Mouse (Mus musculus) cerebellum, adult 18-20 months (tissue): ENCODE results near the gene Gatad2a.

Source experiments
- DNase-seq, 2 experiments: peaks; one replicate each; pipeline ENCODE4 v3.0.0; 2021

The Gatad2a gene

DNA sequence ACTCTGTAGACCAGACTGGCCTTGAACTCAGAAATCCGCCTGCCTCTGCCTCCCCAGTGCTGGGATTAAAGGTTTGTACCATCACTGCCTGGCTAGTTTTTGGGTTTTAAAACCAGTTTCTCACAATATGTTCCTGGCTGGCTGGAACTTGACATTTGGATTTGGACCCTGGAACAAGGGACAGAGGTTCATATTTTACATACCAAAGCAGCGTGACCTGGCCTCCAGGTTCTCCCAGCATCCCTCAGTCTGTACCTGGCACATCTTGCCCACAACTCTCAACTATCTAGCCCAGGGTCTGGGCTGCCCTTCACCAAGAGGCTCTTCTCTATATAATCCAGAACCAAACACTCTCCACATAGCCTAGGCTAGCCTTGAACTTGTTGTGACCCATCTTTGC lies 96.3 kb downstream of the Gatad2a start:
- DNase-seq: no peak

DNA sequence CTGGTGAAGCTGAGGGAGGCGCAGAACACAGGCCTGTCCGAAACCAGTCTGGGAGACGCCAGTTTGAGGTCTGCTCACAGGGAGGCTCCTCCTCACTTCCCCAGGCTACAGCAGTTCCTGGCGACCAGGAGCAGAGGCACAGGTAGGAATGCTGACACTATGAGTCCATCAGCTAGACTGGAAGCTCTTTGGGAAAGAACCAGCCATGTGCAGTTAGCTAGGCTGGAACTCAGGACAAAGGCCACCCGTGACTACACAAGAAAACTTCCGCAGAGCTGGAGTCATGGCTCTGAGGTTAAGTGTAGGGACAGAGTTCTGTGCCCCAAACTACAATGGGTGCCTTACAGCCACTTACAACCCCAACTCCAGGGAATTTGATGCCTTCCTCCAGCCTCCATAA lies 98.3 kb downstream of the Gatad2a start:
- no peak for DNase-seq

DNA sequence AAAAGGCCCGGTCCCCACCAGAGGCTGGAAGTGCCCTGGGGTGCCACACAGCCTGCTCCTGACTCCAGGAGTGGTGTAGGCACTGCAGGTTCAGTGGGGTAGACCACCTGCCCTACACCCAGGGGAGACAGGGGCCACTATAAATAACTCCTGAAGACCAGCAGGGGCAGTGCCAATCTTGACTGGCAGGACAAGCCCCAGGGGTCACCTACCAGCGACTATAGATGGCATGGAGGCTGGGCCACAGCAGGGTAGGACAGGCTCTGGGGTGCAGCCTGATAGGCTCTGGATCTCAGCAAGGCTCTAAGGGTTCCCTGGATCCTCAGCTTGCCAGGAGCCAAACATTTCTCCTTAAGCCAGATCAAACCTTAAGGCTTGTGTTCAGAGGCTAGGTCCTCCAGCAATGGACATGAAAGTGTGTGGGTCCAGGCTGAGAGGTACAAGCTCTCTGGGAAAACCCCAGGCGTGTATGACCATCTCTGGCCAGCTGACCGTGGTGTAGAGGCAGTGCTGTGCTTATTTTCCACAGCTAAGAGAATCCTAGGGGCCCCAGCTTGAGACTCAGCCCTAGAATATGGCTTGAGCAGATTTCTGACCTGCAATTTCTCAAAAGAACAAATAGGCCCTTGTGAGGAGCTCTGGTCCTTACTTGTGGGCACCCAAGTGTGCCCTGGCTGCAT lies 100.3 kb downstream of the Gatad2a start:
- DNase-seq: no peak

DNA sequence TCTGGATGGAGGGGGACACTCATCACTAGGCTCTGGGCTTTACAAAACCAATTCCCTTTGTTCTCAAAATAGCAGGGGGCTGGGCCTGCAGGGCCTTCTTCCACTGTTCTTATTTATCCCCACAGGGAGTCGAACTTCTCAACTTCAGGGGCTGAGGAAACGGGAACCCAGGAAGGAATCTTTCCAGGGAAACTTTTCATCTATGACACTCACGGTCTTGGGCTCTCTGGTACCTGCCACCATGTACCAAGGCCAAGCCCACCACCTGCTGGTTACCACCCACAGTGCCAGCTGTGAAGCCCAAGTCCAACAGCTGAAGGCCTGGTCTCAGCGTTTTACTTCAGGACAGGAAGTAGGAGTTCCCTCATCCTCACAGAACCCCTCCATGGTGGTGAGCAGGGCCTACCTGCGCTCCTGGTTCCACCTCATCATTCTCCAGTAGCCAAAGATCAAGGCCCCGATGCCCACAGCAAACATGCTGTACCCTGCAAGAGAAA lies 101.3 kb downstream of the Gatad2a start:
- no peak for DNase-seq

DNA sequence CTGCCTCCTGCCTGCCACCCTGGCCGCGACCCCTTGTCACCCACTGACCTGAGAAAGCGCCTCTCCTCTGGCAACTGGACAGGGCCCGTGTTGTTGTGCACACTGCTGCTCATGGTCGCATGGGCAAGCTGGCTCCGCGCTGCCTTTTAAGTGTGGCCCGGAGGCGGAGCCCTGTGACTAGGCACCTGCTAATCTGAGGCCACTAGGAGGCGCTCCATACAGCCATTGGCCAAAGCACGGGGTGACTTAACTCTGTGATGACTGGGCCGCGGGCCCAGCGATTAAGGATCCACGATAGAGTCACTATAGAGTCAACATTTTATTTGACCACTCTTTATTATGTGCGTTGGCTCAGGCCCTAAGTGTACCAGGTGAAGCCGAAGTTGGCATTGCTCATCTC lies 102.3 kb downstream of the Gatad2a start:
- DNase-seq: peak; percentile 55 to 61

DNA sequence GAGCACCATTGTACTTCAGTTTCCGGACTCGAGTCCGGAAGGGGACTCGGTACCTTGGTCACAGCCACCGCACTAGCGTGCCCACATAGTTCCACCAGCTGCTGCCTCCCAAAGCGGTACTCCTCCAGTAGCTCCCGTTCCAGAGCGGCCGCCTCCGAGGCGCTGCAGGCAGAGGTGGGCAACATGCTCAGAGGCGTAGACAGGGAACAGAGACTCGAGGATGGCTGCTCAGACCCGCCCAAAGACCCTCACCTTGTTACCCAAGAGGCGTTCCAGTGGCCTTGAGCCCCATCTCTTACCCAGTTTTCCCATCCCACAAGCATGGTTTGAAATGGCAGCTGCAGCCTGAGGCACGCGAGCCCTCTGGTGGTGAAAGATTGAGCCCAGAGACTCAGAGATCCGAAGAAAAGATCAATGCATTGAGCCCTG lies 105.4 kb downstream of the Gatad2a start:
- peak; percentile 56 to 61 for DNase-seq

DNA sequence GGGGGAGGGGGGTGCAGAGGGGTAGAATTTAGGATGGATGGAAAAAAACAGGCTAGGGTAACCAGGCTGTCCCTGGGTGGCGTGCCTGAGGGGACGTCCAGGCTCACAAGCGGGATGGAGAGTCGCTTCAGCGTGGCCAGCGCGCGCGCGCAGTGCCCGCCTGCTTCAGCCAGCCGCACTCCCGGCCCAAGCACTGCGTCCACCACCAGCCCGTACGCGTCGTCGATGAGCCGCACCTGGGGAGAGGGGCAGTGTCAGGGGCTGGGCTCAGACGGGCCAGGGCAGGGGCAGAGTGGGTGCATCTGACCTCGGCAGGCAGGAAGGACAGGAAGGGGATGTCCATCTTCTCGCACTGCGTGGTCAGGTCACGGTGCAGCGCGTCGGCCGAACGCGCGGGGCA lies 107.3 kb downstream of the Gatad2a start:
- no peak for DNase-seq

DNA sequence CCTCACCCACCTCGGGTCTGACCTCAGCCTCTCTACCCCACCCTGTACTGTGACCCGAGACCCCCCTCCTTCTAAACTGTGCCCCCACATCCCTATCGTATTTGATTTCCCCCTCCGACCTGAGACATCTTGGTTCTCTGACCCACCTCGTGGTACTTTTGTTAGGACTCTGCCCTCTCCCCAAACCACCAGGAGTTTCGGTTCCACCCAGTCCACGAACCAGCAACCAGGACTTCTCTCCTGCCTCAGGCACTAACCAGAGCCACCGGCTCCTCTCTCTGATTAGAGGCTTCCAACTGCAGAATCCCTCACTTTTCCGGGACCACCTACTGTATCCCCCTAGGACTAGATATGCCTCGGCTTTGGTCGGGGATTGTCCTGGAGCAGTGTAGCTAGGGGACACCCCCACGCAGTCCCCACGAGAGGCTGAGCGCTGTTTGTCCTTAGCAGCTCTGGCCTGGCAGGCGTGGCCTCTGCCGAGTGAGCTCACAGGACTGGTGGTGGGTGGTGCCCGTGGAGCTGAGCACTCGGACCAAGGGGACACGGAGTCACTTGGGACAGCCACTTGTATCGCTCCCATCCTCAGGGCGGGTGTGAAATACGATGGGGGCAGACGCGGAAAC lies 107.8 kb downstream of the Gatad2a start:
- no peak for DNase-seq

DNA sequence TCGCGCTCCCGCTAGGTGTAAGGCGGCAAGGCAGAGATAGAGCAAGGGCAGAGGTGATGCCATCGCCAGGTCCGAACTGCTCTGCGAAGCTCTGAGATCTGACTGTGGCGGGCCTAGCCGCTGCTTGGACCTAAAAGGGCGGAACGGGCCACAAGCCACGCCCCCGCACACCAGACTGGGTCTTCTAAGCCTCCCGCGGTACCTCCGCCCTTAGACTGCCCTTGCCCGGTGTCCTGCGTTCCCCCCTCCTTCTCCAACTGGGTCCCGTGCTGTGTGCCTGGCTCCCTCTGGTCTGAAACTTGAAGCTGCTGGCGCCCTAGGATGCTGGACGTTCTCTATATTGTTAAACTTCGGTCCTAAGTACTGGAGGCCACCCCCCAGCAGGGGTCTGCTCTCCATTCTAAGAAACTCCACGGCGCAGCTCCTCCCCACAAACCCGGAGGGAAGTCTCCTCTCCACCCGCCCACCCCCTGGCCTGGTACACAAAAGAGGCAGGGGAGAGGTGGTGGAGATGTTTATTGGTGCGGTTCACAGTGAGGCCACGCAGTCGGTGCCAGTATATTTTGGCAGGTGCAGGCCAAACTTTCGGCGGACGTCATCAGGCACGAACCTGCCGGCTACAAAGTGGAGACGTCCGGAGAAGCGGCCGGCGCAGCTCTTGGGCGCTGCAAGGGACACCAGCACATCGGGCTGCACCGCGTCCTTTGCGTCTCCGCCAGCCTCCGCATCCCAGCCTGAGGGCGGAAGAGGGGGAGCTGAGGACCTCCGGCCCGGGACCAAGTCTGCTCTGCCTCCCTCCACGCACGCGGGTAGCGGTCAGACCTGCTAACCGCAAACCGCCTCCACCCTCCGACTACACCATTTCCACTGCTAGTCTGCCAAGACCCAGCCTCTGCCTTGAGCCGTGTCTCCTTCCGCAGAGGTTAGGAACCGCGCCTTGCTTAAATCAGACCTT lies 108.6 kb downstream of the Gatad2a start, which contains the start of gene Cilp2:
Gene Cilp2 (minus strand): TSS at position 399 of the 955 bp plus-strand sequence.
- no peak for DNase-seq

DNA sequence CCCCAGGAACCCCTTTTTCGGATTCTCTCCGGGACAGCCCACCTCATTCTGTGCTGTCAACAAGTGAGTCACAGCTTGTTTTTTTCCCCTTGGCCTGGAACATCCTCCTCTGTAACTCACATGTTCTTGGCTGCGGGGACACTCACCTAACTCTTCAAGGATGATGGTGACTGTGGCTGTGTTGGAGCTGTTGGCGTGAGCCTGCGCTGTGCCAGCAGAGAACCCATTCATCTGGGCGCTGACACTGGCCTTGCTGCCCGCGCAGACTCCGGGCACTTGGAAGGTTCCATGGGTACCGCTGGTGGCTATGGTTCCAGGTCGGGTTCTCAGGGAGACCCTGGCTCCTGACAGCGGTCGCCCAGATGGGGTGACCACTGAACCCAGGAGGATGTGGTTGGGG lies 112.0 kb downstream of the Gatad2a start:
- no peak for DNase-seq

DNA sequence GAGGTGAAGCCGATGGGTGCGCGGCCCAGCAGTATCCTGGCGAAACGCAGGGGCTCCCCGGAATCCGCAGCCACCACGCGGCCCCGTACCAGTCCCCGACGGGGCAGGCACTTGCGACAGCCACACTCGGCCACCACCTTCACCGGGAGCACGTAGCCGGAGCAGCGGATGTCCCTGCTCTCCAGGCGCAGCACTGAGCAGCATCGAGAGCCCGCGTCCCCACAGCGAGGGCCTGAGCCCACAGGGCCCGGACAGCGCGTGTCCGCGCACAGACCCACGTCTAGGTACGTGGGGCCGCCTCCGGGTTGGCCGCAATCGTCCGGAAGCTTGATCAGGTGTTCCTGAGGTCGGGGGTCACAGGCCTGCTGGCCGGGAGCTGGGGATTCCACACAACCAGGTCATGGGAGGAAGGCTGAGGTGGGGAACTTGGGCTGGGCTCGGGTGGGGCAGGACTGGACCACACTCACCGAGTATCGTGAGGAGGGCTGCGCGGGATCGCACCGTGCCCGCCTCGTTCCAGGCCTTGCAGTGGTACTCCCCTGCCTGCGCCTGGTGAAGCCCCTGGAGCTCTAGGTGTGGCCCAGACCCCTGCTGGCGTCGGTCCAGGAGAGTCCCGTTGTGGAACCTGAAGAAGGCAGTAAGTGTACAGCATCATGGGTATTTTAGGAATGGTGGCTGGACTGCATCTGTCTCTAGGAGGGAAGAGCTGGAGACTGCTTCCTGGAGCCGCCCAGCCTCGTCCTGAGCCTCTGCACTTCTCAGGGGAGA lies 113.2 kb downstream of the Gatad2a start:
- no peak for DNase-seq

DNA sequence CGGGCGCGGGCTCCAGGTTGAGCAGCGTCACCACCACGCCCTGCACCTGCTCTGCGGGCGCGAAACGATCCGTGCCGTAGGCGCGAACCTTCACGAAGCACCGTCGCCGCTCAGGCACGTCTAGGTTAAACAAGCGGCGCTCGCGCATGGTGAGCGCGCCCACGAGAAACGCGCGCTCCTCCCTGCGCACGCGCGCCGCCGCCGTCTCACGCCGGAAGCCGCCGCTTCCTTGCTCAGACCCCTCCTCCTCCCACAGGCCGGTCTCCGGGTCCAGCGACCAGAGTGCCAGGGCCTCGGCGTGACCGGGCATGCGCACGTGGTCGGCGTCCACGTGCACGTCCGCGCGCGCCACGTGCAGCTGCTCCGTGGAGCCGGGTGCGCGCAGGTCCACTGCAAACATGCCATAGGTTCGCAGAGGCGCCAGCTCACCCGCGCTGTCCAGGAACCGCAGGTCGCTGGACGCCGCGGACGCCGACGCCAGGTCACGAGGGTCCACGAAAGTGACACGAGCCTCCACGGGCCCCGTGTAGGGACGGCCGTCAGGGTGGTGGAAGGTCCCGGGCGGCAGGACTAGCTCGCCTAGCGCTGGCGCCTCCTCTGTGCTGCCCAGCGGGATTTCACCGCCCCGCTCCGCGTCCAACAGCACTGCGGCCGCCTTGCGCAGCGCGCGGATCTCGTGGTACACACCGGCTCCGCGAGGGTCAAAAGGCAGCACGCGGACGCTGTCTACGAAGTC lies 114.0 kb downstream of the Gatad2a start:
- DNase-seq: no peak

DNA sequence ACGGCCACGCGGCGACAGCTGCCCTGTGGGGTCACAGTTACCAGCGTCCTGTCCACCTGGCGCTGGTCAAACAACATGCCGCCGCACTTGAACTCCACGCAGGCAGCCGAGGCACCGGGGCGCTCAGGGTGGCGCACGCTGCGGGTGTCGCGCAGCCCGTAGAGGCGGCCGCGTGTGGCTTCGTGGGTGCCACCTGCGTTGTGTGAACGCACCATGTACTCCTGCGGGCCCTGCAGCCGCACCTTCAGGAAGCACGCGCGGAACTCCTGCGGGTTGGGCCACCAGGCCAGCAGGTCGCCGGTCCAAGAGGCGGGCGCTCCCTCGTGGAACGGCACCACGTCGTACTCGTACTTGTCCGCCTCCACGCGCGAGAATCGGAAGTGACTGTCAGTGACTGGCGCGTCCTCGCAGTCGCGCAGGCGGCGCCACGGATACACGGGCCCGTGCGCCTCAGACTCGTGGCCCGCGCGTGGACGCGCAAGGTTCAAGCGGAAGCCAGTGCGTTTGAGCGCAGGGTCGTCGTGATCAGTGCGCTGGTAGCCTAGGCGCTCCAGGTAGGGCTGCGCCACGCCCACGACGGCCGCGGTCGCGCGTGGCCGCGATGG lies 114.8 kb downstream of the Gatad2a start:
- DNase-seq: no peak

DNA sequence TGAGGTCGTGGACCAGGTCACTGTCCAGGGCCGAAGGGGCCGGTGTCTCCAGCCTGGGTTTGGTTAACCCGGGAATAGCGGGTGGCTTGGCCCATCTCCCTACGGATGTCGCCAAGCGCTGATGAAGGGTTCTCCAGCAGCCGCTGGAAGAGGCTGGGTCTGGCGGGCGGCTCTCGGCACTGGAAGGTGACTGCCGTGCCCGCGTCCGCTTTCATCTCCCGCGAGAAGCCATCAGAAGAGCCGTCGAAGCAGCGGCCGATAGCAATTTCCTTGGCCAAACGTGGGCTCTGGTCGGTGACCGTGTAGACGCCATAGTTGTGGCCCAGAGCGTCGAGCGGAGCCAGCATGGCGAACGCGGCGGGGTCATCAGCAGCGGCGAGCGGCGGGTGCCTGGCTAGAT lies 115.3 kb downstream of the Gatad2a start:
- no peak for DNase-seq

DNA sequence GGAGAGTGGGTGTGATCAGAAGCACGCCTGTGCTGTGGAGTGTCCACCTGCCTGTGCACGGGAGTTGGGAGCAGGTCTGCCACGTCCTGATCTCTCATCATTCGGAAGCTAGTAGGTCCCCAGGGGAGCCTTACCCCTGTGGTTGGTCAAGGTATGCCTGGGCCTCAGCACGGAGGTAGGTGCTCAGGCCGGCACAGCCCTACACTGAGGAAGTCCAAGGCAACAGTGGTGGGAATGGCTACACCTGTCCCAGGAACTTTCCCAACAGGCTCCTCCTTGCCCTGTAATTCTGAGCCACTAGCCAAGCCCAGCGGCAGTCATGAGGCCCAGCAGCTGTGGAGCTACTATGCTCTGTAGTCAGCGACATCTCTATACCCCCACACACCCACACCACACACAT lies 116.5 kb downstream of the Gatad2a start:
- no peak for DNase-seq

DNA sequence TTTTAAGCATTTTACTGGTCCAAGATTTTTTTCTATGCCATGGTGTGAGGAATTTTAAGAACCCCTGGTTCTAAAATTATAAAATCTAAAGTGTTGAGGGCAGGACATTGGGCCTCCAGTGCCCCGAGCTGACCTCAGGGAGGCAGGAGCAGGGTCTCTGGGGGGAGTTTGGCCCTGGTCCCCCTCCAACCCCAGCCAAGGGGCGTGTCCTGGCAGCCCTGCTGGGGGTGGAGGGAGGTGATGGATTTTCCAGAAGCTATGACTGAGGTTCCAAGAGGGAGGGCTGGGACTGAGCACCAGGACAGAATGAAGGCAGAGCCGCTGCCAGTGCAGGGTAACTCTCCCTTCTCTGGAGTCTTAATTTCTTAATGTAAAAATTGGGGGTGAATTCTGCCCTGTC lies 118.2 kb downstream of the Gatad2a start:
- no peak for DNase-seq

DNA sequence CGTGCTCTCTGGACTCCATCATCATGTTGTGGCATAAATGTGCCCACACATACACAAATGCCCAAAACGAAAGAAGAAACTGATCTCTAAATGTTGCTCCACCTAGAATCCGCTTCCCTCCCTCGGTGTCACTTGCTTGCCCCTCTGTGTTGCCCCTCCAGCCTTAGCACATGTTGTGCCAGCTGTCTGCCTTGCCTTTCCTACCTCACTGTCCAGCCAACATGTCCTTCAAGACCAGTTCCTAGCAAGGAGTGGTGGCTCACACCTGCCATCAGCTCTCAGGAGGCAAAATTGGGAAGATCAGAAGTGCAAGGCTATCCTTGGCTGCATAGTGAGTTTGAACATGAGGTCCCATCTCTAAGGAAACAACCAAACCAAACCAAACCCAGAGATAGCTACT lies 118.8 kb downstream of the Gatad2a start:
- no peak for DNase-seq

DNA sequence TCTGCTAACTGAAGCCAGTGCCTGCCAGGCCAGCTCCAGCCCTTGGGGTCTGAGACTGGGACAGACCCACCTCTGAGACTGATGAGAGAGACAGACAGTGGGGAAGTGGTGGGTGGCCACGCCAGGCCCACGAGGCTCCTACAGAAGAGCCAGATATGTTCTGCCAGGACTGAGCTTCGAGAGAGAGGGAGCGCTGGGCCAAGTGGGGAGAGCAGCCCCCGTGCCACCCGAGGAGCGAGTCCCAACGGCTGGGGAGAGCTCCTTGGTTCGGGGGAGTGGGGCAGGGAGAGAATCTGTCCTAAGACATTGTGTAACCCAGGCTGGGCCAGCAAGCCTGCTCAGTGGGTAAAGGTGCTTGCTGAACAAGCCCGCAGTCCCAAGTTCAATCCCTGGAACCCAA lies 119.2 kb downstream of the Gatad2a start:
- DNase-seq: no peak

DNA sequence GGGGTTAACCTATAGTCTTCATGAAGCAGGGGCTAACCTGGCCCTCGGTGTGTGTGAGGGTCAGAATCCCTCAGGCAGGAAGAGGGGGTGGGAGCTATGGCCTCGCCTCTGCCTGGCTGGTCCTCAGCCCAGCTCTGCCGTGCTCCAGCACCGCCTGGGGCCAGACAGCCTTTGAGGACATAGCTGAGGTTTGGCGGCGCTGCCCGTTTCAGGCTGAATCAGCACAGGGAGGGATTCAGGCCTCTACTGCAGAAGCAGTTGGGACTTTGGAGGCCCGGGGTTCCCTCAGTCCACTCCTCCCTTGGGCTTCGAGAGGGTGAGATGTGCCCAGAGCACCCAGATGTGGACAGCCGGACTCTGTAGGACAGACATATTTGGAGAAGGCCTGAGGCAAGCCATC lies 120.1 kb downstream of the Gatad2a start:
- no peak for DNase-seq

DNA sequence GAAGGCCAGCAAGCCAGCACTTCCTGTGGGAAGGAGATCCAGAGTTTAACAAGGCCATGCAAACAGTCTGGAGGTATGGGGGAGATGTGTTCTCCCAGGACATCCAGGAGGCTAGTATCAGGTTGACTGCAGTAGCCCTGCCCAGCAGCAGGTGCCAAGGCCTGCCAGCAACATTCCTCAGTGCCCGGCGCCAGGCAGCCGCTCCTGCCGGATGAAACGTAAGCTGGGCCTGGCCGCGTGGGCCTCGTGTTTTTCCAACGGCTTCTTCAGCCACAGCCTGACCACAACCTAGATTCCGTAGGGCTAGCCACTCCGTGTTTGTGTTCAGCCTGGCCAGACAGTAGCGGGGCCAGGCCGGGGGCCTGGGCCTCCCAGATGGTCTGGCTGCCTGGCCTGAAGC lies 121.5 kb downstream of the Gatad2a start:
- DNase-seq: no peak

DNA sequence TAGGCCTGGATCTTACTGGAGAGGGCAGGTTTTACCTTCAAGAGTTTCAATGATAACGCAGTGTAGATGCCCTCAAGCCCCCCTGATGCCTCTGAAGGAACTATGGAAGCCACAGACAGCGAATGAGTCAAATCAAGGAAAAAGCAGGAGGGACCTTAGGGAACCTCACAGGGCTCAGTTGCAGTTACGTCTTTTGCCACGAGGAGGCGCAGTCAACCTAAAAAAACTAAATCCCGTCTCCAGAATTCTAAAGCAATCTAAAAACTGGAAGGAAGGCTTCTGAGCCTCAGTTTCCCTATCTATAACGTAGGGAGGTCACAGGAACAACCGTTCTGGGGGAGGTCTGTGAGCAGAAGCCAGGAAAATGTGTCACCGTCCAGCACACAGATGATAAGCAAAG lies 122.0 kb downstream of the Gatad2a start:
- DNase-seq: peak; percentile 55 to 78

DNA sequence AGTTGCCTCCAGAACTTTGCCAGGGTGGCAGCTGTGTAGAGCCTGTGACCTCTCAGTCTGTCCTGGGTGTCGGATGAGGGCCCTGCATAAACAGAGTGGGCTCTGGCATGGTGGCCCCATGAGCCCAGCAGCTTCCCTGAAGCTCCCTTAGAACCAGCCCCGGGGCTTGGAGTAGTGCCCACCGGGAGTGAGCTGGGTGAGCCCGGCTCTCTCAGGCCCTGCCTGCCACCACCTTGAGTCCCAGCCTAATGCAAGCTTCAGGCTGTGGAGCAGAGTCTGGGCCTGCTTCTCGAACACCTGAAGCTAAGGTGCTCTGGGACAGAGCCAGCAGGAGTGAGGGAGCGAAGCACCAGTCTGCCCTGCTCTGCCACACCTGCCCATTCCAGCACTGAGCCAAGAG lies 125.3 kb downstream of the Gatad2a start:
- no peak for DNase-seq
